Mouse (Mus musculus) embryonic facial prominence, embryonic 11.5 days (tissue): ENCODE measurements at regions not wholly inside any gene's neighbourhood (a gene's known extent, or its start where the extent isn't known, plus 50 kb on each side); places are given as distances from the start of the nearest gene placed in this dataset.

Experiments used
- ATAC-seq: fragments of 200-750 bp; cut with Nextera tagmentation; replicated peaks from 2 replicates; pipeline ENCODE4 v1.8.0; 2017; ENCODE audit warnings: low read depth; ENCODE audit not compliant: insufficient number of reproducible peaks, low FRiP score, low TSS enrichment
- DNase-seq: peaks from one replicate; pipeline ENCODE4 v3.0.0-alpha.2; 2015; ENCODE audit warnings: low spot score
- H3K27ac ChIP-seq: fragments of 300-500 bp; sonication (generic); replicated peaks from 2 replicates; pipeline ENCODE4 v1.5.1; 2014; ENCODE audit warnings: mild to moderate bottlenecking, low read depth, low read length, control low read depth
- H3K27me3 ChIP-seq: fragments of 300-500 bp; sonication (generic); 2 replicates; pipeline ENCODE4 v1.6.1; 2014; ENCODE audit warnings: mild to moderate bottlenecking, low read length, moderate library complexity, mixed read lengths; ENCODE audit not compliant: control insufficient read depth, insufficient read depth
- H3K36me3 ChIP-seq: fragments of 300-500 bp; sonication (generic); replicated peaks from 2 replicates; pipeline ENCODE4 v1.6.1; 2014; ENCODE audit warnings: low read depth, mild to moderate bottlenecking, low read length, moderate library complexity, mixed read lengths; ENCODE audit not compliant: control insufficient read depth, insufficient read depth
- H3K4me1 ChIP-seq: fragments of 300-500 bp; sonication (generic); 2 replicates; pipeline ENCODE4 v1.6.1; 2014; ENCODE audit warnings: low read length, mixed read lengths; ENCODE audit not compliant: control insufficient read depth, insufficient read depth
- H3K4me2 ChIP-seq: fragments of 300-500 bp; sonication (generic); 2 replicates; pipeline ENCODE4 v1.6.1; 2014; ENCODE audit warnings: low read depth, mild to moderate bottlenecking, control low read depth, low read length, moderate library complexity
- H3K4me3 ChIP-seq: fragments of 300-500 bp; sonication (generic); 2 replicates; pipeline ENCODE4 v1.5.1; 2014; ENCODE audit warnings: low read depth, low read length, control low read depth
- H3K9ac ChIP-seq: fragments of 300-500 bp; sonication (generic); replicated peaks from 2 replicates; pipeline ENCODE4 v1.6.1; 2014; ENCODE audit warnings: mild to moderate bottlenecking, control low read depth, low read length
- H3K9me3 ChIP-seq: fragments of 300-500 bp; sonication (generic); replicated peaks from 2 replicates; pipeline ENCODE4 v1.6.1; 2016; ENCODE audit warnings: mild to moderate bottlenecking, low read length, inconsistent platforms, mixed read lengths; ENCODE audit not compliant: control insufficient read depth
- WGBS: fragments of 180-500 bp; shearing (Covaris S2); extraction: QIAGEN DNeasy Blood & Tissue Kit; methylation state at CpG from one replicate; pipeline ENCODE4 v1.1.7; 2014; 5-methylcytosine and 5-hydroxymethylcytosine counted together

GRCm38 (mm10) chr2:143419791-143420190, 126.2 kb upstream of the Pcsk2 start:
- no peak overlapping the region for H3K27ac ChIP-seq
- H3K27me3 ChIP-seq = no peaks in the 10 kb centered on the region
- DNase-seq = no peak
- 96% methylated on average over 2 of the region's 2 CpGs for WGBS
- H3K9ac ChIP-seq = no peak overlapping the region
- H3K9me3 ChIP-seq = no peaks in the 10 kb centered on the region
- H3K4me1 ChIP-seq = no peaks in the 10 kb centered on the region
- H3K36me3 ChIP-seq = no peaks in the 10 kb centered on the region
- ATAC-seq = no peak
- H3K4me2 ChIP-seq = no peak overlapping the region
- H3K4me3 ChIP-seq = no peak overlapping the region

GRCm38 (mm10) chr2:143450680-143451079, 95.3 kb upstream of the Pcsk2 start:
- H3K4me3 ChIP-seq = no peak overlapping the region
- ATAC-seq (no peak), DNase-seq (no peak)
- H3K36me3 ChIP-seq = no peaks in the 10 kb centered on the region
- no peak overlapping the region for H3K4me2 ChIP-seq
- no peak overlapping the region for H3K9ac ChIP-seq
- H3K4me1 ChIP-seq = no peaks in the 10 kb centered on the region
- no peaks in the 10 kb centered on the region for H3K27me3 ChIP-seq
- H3K27ac ChIP-seq = no peak overlapping the region
- no peaks in the 10 kb centered on the region for H3K9me3 ChIP-seq

GRCm38 (mm10) chr2:143451256-143451655, 94.7 kb upstream of the Pcsk2 start:
- Histone ChIP-seq H3K4me2 (no peak overlapping the region), H3K9ac (no peak overlapping the region), H3K9me3 (no peaks in the 10 kb centered on the region), H3K4me3 (no peak overlapping the region), H3K27ac (no peak overlapping the region), H3K36me3 (no peaks in the 10 kb centered on the region), H3K27me3 (no peaks in the 10 kb centered on the region), H3K4me1 (no peaks in the 10 kb centered on the region)
- WGBS = 60% methylated on average over 2 of the region's 2 CpGs
- ATAC-seq (no peak), DNase-seq (no peak)

GRCm38 (mm10) chr2:143451661-143452060, 94.3 kb upstream of the Pcsk2 start:
- Histone ChIP-seq H3K9me3 (no peaks in the 10 kb centered on the region), H3K27me3 (no peaks in the 10 kb centered on the region), H3K36me3 (no peaks in the 10 kb centered on the region), H3K9ac (no peak overlapping the region), H3K4me1 (no peaks in the 10 kb centered on the region), H3K4me2 (no peak overlapping the region), H3K4me3 (no peak overlapping the region), H3K27ac (no peak overlapping the region)
- ATAC-seq (no peak), DNase-seq (peak; percentile 61)

- Histone ChIP-seq H3K4me2 (no peak overlapping the region), H3K27me3 (no peaks in the 10 kb centered on the region), H3K27ac (no peak overlapping the region), H3K9me3 (no peaks in the 10 kb centered on the region), H3K36me3 (no peaks in the 10 kb centered on the region), H3K4me1 (no peaks in the 10 kb centered on the region), H3K4me3 (no peak overlapping the region), H3K9ac (no peak overlapping the region)
- WGBS = 70% methylated on average over 5 of the region's 5 CpGs
- DNase-seq (no peak), ATAC-seq (no peak)
These were observed 78.0 kb upstream of the Pcsk2 start for GRCm38 (mm10) chr2:143467936-143468335.

GRCm38 (mm10) chr2:143471394-143471793, 74.6 kb upstream of the Pcsk2 start:
- ATAC-seq (no peak), DNase-seq (no peak)
- no peaks in the 10 kb centered on the region for H3K36me3 ChIP-seq
- WGBS = 84% methylated on average over 3 of the region's 3 CpGs
- H3K9ac ChIP-seq = no peak overlapping the region
- no peak overlapping the region for H3K4me2 ChIP-seq
- no peaks in the 10 kb centered on the region for H3K27me3 ChIP-seq
- H3K4me3 ChIP-seq = no peak overlapping the region
- no peak overlapping the region for H3K27ac ChIP-seq
- no peaks in the 10 kb centered on the region for H3K9me3 ChIP-seq
- H3K4me1 ChIP-seq = no peaks in the 10 kb centered on the region

- no peak overlapping the region for H3K9ac ChIP-seq
- no peak for DNase-seq
- WGBS = 82% methylated on average over 3 of the region's 3 CpGs
- H3K36me3 ChIP-seq = no peaks in the 10 kb centered on the region
- H3K27ac ChIP-seq = no peak overlapping the region
- no peak for ATAC-seq
- H3K27me3 ChIP-seq = no peaks in the 10 kb centered on the region
- H3K4me2 ChIP-seq = no peak overlapping the region
- H3K9me3 ChIP-seq = no peaks in the 10 kb centered on the region
- H3K4me1 ChIP-seq = no peaks in the 10 kb centered on the region
- H3K4me3 ChIP-seq = no peak overlapping the region
These were observed 55.1 kb upstream of the Pcsk2 start for GRCm38 (mm10) chr2:143490830-143491229.
